Mouse (Mus musculus): ENCODE measurements around the gene Pacsin3. TPM values are rescaled to one million over a fixed set of nuclear protein-coding genes. Genes with fewer than 3 reads are reported as not detected.

The Pacsin3 gene
- polyA plus RNA-seq, 1 experiment from 2014 or later: 7.3 TPM

DNA sequence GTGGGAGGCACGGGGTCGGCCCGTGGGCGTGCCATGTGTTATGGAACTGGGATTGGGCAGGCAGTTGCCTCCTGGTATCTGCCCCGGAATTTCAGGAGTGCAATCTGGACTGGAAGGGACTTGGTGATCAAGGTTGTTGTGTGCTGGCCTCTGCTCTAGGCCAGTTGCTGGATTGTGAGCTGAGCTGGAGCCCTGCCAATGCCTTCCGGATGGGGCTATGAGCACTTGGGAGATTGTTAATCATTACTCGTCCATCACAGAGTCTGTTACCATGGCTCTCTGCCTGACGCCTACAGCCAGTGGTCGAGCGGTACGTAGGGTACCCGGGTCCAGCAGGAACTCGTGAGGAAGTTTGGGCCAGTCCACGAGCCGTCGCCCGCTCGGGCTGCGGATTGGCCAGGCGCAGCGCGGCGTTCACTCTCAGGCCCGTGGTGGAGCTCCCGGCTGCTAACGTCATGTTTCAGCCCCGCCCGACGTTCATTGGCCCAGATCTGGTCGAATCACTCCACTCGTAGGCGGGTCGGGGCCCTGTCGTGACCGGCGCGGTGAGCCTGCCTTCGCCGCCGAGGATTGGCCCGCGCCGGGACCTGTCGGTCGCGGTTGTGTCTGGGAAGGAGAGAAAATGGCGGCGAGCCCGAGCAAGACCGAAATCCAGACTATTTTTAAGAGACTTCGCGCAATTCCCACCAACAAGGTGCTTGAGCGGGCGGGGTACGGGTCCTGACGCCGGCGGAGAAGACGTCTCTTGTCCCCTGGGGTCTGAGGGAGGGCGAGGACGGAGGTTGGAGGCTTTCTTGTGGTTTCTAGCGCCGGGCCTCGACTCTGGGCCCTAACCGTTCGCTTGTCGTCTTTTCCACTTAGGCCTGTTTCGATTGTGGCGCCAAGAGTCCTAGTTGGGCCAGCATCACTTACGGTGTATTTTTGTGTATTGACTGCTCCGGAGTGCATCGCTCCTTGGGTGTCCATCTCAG lies 9.2 kb downstream of the Pacsin3 start, which contains the start of gene Arfgap2:
Arfgap2 (plus strand) TSS at position 264 of the 971 bp plus-strand sequence.
- WGBS: 1% methylated on average over 72 of the region's 72 CpGs
- Histone ChIP-seq H3K9me3 (ENCODE audit: control insufficient read depth) (no peaks in the 10 kb centered on the region), H3K27me3 (replicated peaks; ENCODE audit: control insufficient read depth, insufficient read depth, low read length) (no peaks in the 10 kb centered on the region), H3K4me2 (replicated peaks; ENCODE audit: low read depth) (peak within 1 kb of the TSS; percentile 87), H3K36me3 (ENCODE audit: control insufficient read depth, insufficient read depth) (peaks cover 32% of the 10 kb centered on the region), H3K9ac (ENCODE audit: low read depth, low read length) (peak within 1 kb of the TSS; percentile 96), H3K27ac (ENCODE audit: low read depth, low read length) (peak within 1 kb of the TSS; percentile 95), H3K4me3 (ENCODE audit: low read depth, low read length) (peak within 1 kb of the TSS; percentile 76), H3K4me1 (replicated peaks; ENCODE audit: control insufficient read depth, insufficient read depth, low read length) (no peaks in the 10 kb centered on the region)
- peak; percentile 98 for ATAC-seq
- TF ChIP-seq CTCF (IDR thresholded peaks at IDR 0.05; ENCODE audit: low read depth): no peak; the same call in 1 of the 2 replicates

DNA sequence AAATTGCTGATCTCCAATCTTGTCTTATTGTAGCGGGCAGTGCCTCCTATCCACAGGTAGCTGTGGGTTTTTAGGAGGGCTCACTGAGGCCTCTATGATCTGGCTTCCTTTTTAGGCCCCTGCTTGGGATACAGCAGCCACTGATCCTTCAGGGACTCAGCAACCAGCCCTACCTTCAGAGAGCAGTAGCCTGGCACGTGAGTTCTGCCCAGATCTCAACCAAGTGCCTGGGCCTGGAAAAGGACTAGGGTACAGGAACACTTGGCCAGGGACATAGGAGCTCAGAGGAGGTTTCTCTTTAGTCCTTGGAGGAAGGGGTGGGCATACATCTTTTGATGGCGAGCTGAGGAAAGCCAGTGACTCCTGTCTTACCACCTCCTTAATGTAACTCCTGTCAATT lies 12.3 kb downstream of the Pacsin3 start:
- Histone ChIP-seq H3K27ac (ENCODE audit: low read depth, low read length) (no peak overlapping the region), H3K27me3 (replicated peaks; ENCODE audit: control insufficient read depth, insufficient read depth, low read length) (no peaks in the 10 kb centered on the region), H3K4me1 (replicated peaks; ENCODE audit: control insufficient read depth, insufficient read depth, low read length) (no peaks in the 10 kb centered on the region), H3K36me3 (ENCODE audit: control insufficient read depth, insufficient read depth) (peaks cover 51% of the 10 kb centered on the region), H3K9ac (ENCODE audit: low read depth, low read length) (no peak overlapping the region), H3K4me3 (ENCODE audit: low read depth, low read length) (no peak overlapping the region), H3K9me3 (ENCODE audit: control insufficient read depth) (no peaks in the 10 kb centered on the region), H3K4me2 (replicated peaks; ENCODE audit: low read depth) (no peak overlapping the region)
- WGBS: 95% methylated on average over 3 of the region's 3 CpGs
- no peak for TF ChIP-seq CTCF (IDR thresholded peaks at IDR 0.05; ENCODE audit: low read depth)
- ATAC-seq: no peak

DNA sequence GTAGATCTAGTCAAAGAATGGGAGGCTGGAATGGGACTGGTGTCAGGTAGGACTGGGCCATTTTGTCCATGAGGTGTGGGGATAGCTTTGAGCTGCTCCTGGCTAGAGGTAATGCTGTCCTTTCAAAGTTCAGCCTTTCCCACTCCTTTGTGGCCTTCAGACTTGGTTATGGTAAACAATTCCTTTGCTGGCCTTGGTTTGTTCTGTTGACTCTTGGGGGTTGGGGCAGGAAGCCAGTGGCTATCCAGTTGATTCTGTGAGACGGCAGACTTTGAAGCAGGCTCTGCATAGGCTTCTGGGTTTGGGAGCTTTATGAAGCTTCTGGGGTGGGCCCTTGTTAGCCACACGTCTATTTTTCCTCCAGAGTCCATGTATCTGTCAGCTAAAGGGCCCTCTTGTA lies 13.0 kb downstream of the Pacsin3 start:
- 51% methylated on average over 2 of the region's 2 CpGs for WGBS

DNA sequence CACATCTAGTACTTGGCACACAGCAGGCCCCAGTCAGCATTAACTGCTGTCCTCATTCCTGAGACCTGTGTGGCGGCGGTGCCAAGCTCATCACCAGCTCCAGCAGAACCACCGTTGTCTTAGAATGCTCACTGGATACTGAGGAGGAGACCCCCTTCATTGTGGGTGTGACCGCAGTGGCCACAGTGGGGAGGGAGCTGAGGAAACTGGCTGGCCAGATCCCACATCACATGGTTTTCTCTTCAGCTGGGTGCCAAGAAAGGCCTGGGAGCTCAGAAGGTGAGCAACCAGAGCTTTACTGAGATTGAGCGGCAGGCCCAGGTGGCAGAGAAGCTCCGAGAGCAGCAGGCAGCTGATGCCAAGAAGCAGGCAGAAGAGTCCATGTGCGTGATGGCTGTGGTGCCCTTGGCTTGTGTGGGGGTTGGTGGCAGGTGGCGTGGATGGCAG lies 14.0 kb downstream of the Pacsin3 start:
- no peak for TF ChIP-seq CTCF (IDR thresholded peaks at IDR 0.05; ENCODE audit: low read depth)
- no peaks in the 10 kb centered on the region for H3K27me3 ChIP-seq (replicated peaks; ENCODE audit: control insufficient read depth, insufficient read depth, low read length)
- peaks cover 67% of the 10 kb centered on the region for H3K36me3 ChIP-seq (ENCODE audit: control insufficient read depth, insufficient read depth)
- H3K9me3 ChIP-seq (ENCODE audit: control insufficient read depth): no peaks in the 10 kb centered on the region
- no peak overlapping the region for H3K4me2 ChIP-seq (replicated peaks; ENCODE audit: low read depth)
- no peak overlapping the region for H3K4me3 ChIP-seq (ENCODE audit: low read depth, low read length)
- no peak overlapping the region for H3K27ac ChIP-seq (ENCODE audit: low read depth, low read length)
- no peaks in the 10 kb centered on the region for H3K4me1 ChIP-seq (replicated peaks; ENCODE audit: control insufficient read depth, insufficient read depth, low read length)
- 93% methylated on average over 8 of the region's 8 CpGs for WGBS
- no peak overlapping the region for H3K9ac ChIP-seq (ENCODE audit: low read depth, low read length)
- ATAC-seq: no peak

More for the DNA sequence above, 13.0 kb downstream of the Pacsin3 start:
- Histone ChIP-seq H3K4me1 (replicated peaks; ENCODE audit: control insufficient read depth, insufficient read depth, low read length) (no peaks in the 10 kb centered on the region), H3K27ac (ENCODE audit: low read depth, low read length) (no peak overlapping the region; the same call in 1 of the 2 replicates), H3K4me2 (replicated peaks; ENCODE audit: low read depth) (no peak overlapping the region), H3K9ac (ENCODE audit: low read depth, low read length) (no peak overlapping the region), H3K36me3 (ENCODE audit: control insufficient read depth, insufficient read depth) (peaks cover 57% of the 10 kb centered on the region), H3K9me3 (ENCODE audit: control insufficient read depth) (no peaks in the 10 kb centered on the region), H3K4me3 (ENCODE audit: low read depth, low read length) (no peak overlapping the region), H3K27me3 (replicated peaks; ENCODE audit: control insufficient read depth, insufficient read depth, low read length) (no peaks in the 10 kb centered on the region)
- no peak for ATAC-seq
- no peak for TF ChIP-seq CTCF (IDR thresholded peaks at IDR 0.05; ENCODE audit: low read depth)

DNA sequence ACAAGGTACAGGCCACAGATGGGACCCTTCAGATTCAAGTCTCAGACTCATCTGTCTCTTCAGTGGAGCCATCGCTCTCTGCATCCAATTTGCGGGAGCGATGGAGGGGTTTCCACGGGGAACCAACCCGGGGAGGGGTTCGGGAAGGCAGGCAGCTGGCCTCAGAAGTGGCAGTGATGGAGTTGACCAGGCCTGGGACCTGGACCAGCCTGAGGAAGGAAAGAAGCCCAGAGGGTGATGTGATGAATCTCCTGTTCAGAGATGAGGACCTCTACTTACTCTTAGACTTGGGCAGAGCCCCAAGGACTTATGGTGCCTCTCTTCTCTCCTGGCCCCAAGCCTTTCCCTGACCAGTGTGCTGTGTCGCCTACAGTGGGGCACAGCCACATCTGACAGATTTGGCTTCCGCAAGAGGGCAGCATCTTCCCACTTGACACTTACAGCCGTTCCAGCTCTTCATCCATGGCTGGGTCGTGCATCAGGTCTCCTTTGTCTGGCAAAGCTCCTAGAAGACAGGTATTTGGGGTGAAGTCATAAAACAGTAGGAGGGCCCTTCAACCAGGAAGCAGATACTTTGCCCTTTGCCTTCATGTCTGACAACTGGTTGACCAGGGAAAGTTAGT lies 23.1 kb downstream of the Pacsin3 start:
- no peaks in the 10 kb centered on the region for H3K9me3 ChIP-seq (ENCODE audit: control insufficient read depth)
- TF ChIP-seq CTCF (IDR thresholded peaks at IDR 0.05; ENCODE audit: low read depth): peak; percentile 88
- no peak overlapping the region for H3K9ac ChIP-seq (ENCODE audit: low read depth, low read length)
- 29% methylated on average over 10 of the region's 10 CpGs for WGBS
- peak overlapping the region; percentile 10; the same call in 1 of the 2 replicates for H3K4me2 ChIP-seq (replicated peaks; ENCODE audit: low read depth)
- H3K36me3 ChIP-seq (ENCODE audit: control insufficient read depth, insufficient read depth): peaks cover 40% of the 10 kb centered on the region
- no peaks in the 10 kb centered on the region for H3K27me3 ChIP-seq (replicated peaks; ENCODE audit: control insufficient read depth, insufficient read depth, low read length)
- peaks cover 3% of the 10 kb centered on the region; the same call in 1 of the 2 replicates for H3K4me1 ChIP-seq (replicated peaks; ENCODE audit: control insufficient read depth, insufficient read depth, low read length)
- ATAC-seq: peak; percentile 50
- no peak overlapping the region for H3K4me3 ChIP-seq (ENCODE audit: low read depth, low read length)
- no peak overlapping the region for H3K27ac ChIP-seq (ENCODE audit: low read depth, low read length)

DNA sequence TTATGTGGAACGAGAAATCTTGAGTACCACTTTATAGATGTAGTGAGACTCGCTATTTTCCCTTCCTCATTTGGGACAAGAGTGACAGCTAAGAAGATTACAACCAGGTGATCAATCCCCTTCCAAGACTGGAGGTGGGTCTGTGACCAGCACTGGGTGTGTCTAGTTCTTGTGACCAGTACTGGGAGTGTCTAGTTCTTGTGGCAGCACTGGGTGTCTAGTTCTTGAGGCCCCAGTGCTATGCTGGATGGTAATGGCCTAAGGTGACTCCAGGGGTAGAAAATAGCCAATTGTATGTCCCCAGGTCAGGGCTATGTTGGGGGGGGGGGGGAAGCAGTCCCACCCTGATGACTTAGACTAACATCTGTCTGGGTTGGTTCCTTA lies 23.6 kb downstream of the Pacsin3 start:
- Histone ChIP-seq H3K4me3 (ENCODE audit: low read depth, low read length) (no peak overlapping the region), H3K4me1 (replicated peaks; ENCODE audit: control insufficient read depth, insufficient read depth, low read length) (peaks cover 3% of the 10 kb centered on the region; the same call in 1 of the 2 replicates), H3K4me2 (replicated peaks; ENCODE audit: low read depth) (peak overlapping the region; percentile 10; the same call in 1 of the 2 replicates), H3K36me3 (ENCODE audit: control insufficient read depth, insufficient read depth) (peaks cover 35% of the 10 kb centered on the region), H3K27me3 (replicated peaks; ENCODE audit: control insufficient read depth, insufficient read depth, low read length) (no peaks in the 10 kb centered on the region), H3K9ac (ENCODE audit: low read depth, low read length) (no peak overlapping the region), H3K9me3 (ENCODE audit: control insufficient read depth) (no peaks in the 10 kb centered on the region), H3K27ac (ENCODE audit: low read depth, low read length) (no peak overlapping the region)
- peak; percentile 59 for ATAC-seq
- TF ChIP-seq CTCF (IDR thresholded peaks at IDR 0.05; ENCODE audit: low read depth): no peak
- 30% methylated on average over 2 of the region's 2 CpGs for WGBS
